Mouse (Mus musculus): ENCODE data around the gene Kcng3. TPM values are rescaled to one million over a fixed set of nuclear protein-coding genes. Genes with fewer than 3 reads are reported as not detected.

Gene Kcng3
- polyA plus RNA-seq, 1 experiment, result 0.13 TPM

DNA sequence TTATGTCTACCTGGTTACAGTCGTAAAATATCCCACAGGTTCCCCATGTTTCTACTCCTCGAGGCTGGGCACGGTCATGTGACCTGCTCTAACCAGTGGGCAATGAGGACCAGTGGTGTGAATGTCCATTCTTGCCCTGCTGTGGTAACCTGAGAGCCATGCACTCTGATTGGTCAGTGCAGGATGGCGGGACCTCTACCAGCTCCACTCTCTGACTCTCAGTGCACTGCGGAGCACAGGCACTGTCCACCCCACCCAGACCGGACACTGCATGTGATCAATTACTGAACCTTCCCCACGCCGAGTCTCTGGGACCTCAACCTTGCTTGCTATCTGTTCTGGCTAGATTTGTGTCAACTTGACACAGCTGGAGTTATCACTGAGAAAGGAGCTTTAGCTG is 37.2 kb downstream of the Kcng3 start:
- Histone ChIP-seq H3K36me3 (ENCODE audit: control insufficient read depth, insufficient read depth, low read length) (no peaks in the 10 kb centered on the region), H3K27ac (ENCODE audit: control insufficient read depth, insufficient read depth, low read length) (no peak overlapping the region), H3K4me3 (ENCODE audit: control insufficient read depth, insufficient read depth, low read length) (no peak overlapping the region), H3K4me1 (replicated peaks; ENCODE audit: control insufficient read depth, insufficient read depth, low read length) (0 out of 2 replicates have a peak, but pooled peaks cover 3% of the 10 kb centered on the region), H3K27me3 (ENCODE audit: control insufficient read depth, insufficient read depth, low read length) (no peaks in the 10 kb centered on the region)
- no peak for DNase-seq
- WGBS, result 93% methylated on average over 8 of the region's 8 CpGs
- TF ChIP-seq CTCF (IDR thresholded peaks at IDR 0.05; ENCODE audit: borderline replicate concordance, control insufficient read depth, extremely low read depth, insufficient read depth, low read length, poor library complexity) (no peak), POLR2A (IDR thresholded peaks at IDR 0.05; ENCODE audit: control insufficient read depth, extremely low read depth, insufficient read depth, low read length, poor library complexity) (no peak)

DNA sequence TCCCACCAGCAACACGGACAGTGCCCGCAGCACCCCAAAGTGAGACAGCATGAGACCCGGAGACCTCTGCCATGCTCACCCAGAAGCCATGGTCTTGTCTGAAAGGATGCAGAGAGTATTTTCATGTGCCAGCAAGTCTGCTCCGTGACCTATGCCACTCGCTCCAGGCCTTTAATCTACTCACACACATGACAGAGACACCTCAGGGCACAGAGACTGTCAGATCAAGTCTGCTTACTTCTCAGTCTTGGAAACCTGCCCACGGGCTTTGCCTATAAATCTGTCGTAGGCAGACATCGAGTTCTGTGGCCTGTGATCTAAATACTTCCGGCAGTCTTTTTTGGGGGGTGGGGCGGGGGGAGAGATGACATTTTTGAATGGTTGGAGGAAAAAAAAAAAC is 38.3 kb downstream of the Kcng3 start:
- TF ChIP-seq POLR2A (IDR thresholded peaks at IDR 0.05; ENCODE audit: control insufficient read depth, extremely low read depth, insufficient read depth, low read length, poor library complexity) (no peak), CTCF (IDR thresholded peaks at IDR 0.05; ENCODE audit: borderline replicate concordance, control insufficient read depth, extremely low read depth, insufficient read depth, low read length, poor library complexity) (no peak)
- H3K27ac ChIP-seq (ENCODE audit: control insufficient read depth, insufficient read depth, low read length), result no peak overlapping the region
- no peaks in the 10 kb centered on the region for H3K36me3 ChIP-seq (ENCODE audit: control insufficient read depth, insufficient read depth, low read length)
- H3K4me1 ChIP-seq (replicated peaks; ENCODE audit: control insufficient read depth, insufficient read depth, low read length), result 0 out of 2 replicates have a peak, but pooled peaks cover 3% of the 10 kb centered on the region
- 51% methylated on average over 10 of the region's 10 CpGs for WGBS
- H3K4me3 ChIP-seq (ENCODE audit: control insufficient read depth, insufficient read depth, low read length), result no peak overlapping the region
- no peaks in the 10 kb centered on the region for H3K27me3 ChIP-seq (ENCODE audit: control insufficient read depth, insufficient read depth, low read length)
- no peak for DNase-seq

DNA sequence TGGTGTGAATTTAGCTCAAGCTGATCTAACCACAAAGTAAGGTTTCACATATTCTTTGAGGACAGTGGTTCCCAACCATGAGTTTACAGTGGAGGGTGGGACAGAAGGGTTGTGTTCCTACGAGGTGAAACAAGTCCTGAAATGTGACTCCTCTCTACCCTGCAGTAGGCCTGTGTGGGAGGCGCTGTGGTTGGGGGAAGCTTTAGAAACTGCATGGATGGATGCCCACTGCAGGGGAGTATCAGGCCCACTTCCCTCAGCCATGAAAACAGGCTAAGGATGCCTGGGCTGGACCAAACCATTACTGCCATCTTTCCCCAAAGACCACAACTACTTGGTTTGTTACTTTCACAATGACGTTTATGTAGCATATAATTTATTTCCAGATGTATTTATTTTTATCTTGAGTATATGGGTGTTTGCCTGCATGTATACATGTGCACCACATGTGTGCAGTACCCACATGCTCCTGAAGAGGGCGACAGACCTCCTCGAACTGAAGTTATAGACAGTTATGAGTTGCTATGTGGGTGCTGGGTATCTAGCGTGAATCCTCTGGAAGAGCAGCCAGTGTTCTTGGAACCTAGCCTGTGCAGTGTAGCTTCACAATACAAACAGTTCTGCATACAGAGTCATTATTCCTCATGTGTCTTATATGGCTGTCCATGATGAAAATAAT is 42.9 kb downstream of the Kcng3 start:
- 0 out of 2 replicates have a peak, but pooled peaks cover 3% of the 10 kb centered on the region for H3K4me1 ChIP-seq (replicated peaks; ENCODE audit: control insufficient read depth, insufficient read depth, low read length)
- H3K27me3 ChIP-seq (ENCODE audit: control insufficient read depth, insufficient read depth, low read length), result no peaks in the 10 kb centered on the region
- TF ChIP-seq CTCF (IDR thresholded peaks at IDR 0.05; ENCODE audit: borderline replicate concordance, control insufficient read depth, extremely low read depth, insufficient read depth, low read length, poor library complexity) (no peak), POLR2A (IDR thresholded peaks at IDR 0.05; ENCODE audit: control insufficient read depth, extremely low read depth, insufficient read depth, low read length, poor library complexity) (no peak)
- no peak for DNase-seq
- H3K4me3 ChIP-seq (ENCODE audit: control insufficient read depth, insufficient read depth, low read length), result no peak overlapping the region
- 93% methylated on average over 6 of the region's 6 CpGs for WGBS
- H3K36me3 ChIP-seq (ENCODE audit: control insufficient read depth, insufficient read depth, low read length), result no peaks in the 10 kb centered on the region
- no peak overlapping the region for H3K27ac ChIP-seq (ENCODE audit: control insufficient read depth, insufficient read depth, low read length)

DNA sequence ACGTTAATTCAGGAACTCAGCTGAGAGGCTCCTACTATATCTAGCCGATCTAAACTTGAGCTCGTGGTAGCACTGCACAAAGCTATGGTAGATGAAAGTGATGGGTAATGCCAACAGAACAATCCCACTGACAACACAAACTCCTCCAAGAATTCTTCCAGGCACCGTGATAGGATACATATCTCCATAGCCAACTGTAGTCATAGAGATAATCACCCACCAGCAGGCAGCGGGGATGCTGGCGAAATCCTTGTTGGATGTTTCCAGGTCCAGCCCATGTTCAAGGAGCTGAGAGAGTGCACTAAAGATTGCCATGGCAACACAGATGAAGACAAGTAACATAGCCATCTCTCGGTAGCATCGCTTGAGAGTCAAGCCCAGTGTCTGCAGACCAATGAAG is 44.0 kb downstream of the Kcng3 start:
- WGBS, result 95% methylated on average over 8 of the region's 8 CpGs
- no peaks in the 10 kb centered on the region for H3K27me3 ChIP-seq (ENCODE audit: control insufficient read depth, insufficient read depth, low read length)
- no peaks in the 10 kb centered on the region for H3K36me3 ChIP-seq (ENCODE audit: control insufficient read depth, insufficient read depth, low read length)
- H3K4me3 ChIP-seq (ENCODE audit: control insufficient read depth, insufficient read depth, low read length), result no peak overlapping the region
- TF ChIP-seq POLR2A (IDR thresholded peaks at IDR 0.05; ENCODE audit: control insufficient read depth, extremely low read depth, insufficient read depth, low read length, poor library complexity) (no peak), CTCF (IDR thresholded peaks at IDR 0.05; ENCODE audit: borderline replicate concordance, control insufficient read depth, extremely low read depth, insufficient read depth, low read length, poor library complexity) (no peak)
- no peaks in the 10 kb centered on the region for H3K4me1 ChIP-seq (replicated peaks; ENCODE audit: control insufficient read depth, insufficient read depth, low read length)
- DNase-seq, result no peak
- H3K27ac ChIP-seq (ENCODE audit: control insufficient read depth, insufficient read depth, low read length), result no peak overlapping the region

DNA sequence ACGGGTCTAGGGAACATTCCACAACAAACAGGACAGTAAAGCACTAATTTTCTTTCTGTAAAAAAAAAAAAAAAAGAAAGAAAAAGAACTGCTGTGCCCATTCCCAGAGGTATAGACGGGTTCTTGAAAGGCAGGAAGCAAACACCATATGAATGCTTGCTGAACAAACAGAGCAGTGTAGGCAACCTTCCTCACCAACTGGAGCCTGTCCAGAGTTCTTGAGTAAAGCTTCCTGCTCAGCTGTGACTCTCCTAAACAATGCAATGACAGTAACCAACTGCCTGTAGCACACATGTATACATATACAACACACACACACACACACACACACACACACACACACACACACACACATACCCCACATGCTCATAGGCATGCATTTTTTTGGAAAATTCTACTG is 49.1 kb downstream of the Kcng3 start:
- DNase-seq, result no peak
- H3K27ac ChIP-seq (ENCODE audit: control insufficient read depth, insufficient read depth, low read length), result no peak overlapping the region
- no peaks in the 10 kb centered on the region for H3K27me3 ChIP-seq (ENCODE audit: control insufficient read depth, insufficient read depth, low read length)
- 80% methylated on average over 2 of the region's 2 CpGs for WGBS
- H3K4me1 ChIP-seq (replicated peaks; ENCODE audit: control insufficient read depth, insufficient read depth, low read length), result no peaks in the 10 kb centered on the region
- TF ChIP-seq CTCF (IDR thresholded peaks at IDR 0.05; ENCODE audit: borderline replicate concordance, control insufficient read depth, extremely low read depth, insufficient read depth, low read length, poor library complexity) (no peak), POLR2A (IDR thresholded peaks at IDR 0.05; ENCODE audit: control insufficient read depth, extremely low read depth, insufficient read depth, low read length, poor library complexity) (no peak)
- no peaks in the 10 kb centered on the region for H3K36me3 ChIP-seq (ENCODE audit: control insufficient read depth, insufficient read depth, low read length)
- no peak overlapping the region for H3K4me3 ChIP-seq (ENCODE audit: control insufficient read depth, insufficient read depth, low read length)

DNA sequence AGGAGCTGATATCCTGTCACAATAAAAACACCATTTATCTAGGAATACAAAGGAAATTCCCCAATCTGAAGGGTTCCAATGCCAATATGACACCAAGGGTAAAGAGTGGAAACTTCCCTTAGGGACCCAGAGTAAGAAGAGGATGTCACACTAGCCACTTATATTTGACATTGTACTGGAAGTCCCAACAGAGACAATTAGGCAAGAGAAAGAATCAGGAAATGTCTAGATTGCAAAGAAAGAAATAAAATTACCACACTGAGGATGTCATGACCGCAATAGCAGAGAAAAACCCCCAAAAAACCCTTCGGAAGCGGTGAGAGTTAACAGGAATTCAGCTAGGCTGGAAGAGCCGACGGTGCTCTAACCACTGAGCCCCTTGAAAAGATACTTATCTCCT is 51.0 kb downstream of the Kcng3 start:
- Histone ChIP-seq H3K27ac (ENCODE audit: control insufficient read depth, insufficient read depth, low read length) (no peak overlapping the region), H3K4me1 (replicated peaks; ENCODE audit: control insufficient read depth, insufficient read depth, low read length) (no peaks in the 10 kb centered on the region), H3K27me3 (ENCODE audit: control insufficient read depth, insufficient read depth, low read length) (no peaks in the 10 kb centered on the region), H3K4me3 (ENCODE audit: control insufficient read depth, insufficient read depth, low read length) (no peak overlapping the region), H3K36me3 (ENCODE audit: control insufficient read depth, insufficient read depth, low read length) (no peaks in the 10 kb centered on the region)
- no peak for DNase-seq
- TF ChIP-seq CTCF (IDR thresholded peaks at IDR 0.05; ENCODE audit: borderline replicate concordance, control insufficient read depth, extremely low read depth, insufficient read depth, low read length, poor library complexity) (no peak), POLR2A (IDR thresholded peaks at IDR 0.05; ENCODE audit: control insufficient read depth, extremely low read depth, insufficient read depth, low read length, poor library complexity) (no peak)
- WGBS, result 93% methylated on average over 5 of the region's 5 CpGs

Measured in thymus, adult 2 months (tissue).